Mouse (Mus musculus) liver, embryonic 16.5 days (tissue): ENCODE data around the gene Dock7. TPM values are rescaled to one million over a fixed set of nuclear protein-coding genes. Genes with fewer than 3 reads are reported as not detected.
A peak's percentile ranks its signal among the peaks of the same experiment; 100 is the strongest.

Source experiments
- ATAC-seq: fragments of 200-750 bp; cut with Nextera tagmentation; 2 replicates; pipeline ENCODE4 v1.8.0; 2017; ENCODE audit warnings: low read depth, mild to moderate bottlenecking, moderate number of reproducible peaks, moderate library complexity
- H3K27ac ChIP-seq: fragments of 300-500 bp; sonication (generic); 2 replicates; pipeline ENCODE4 v1.5.1; 2014; ENCODE audit warnings: mild to moderate bottlenecking, low read length
- H3K27me3 ChIP-seq: fragments of 300-500 bp; sonication (generic); 2 replicates; pipeline ENCODE4 v1.6.1; 2014; ENCODE audit warnings: low read depth, low read length, mixed read lengths; ENCODE audit not compliant: control insufficient read depth, insufficient read depth
- H3K36me3 ChIP-seq: fragments of 300-500 bp; sonication (generic); 2 replicates; pipeline ENCODE4 v1.6.1; 2014; ENCODE audit warnings: mild to moderate bottlenecking; ENCODE audit not compliant: control insufficient read depth, insufficient read depth
- H3K4me1 ChIP-seq: fragments of 300-500 bp; sonication (generic); 2 replicates; pipeline ENCODE4 v1.6.1; 2014; ENCODE audit warnings: low read depth, low read length, mixed read lengths; ENCODE audit not compliant: control insufficient read depth
- H3K4me2 ChIP-seq: fragments of 300-500 bp; sonication (generic); 2 replicates; pipeline ENCODE4 v1.6.1; 2014; ENCODE audit warnings: low read depth, low read length, mixed read lengths
- H3K4me3 ChIP-seq: fragments of 300-500 bp; sonication (generic); 2 replicates; pipeline ENCODE4 v1.5.1; 2014; ENCODE audit warnings: low read depth, mild to moderate bottlenecking, low read length
- H3K9ac ChIP-seq: fragments of 300-500 bp; sonication (generic); 2 replicates; pipeline ENCODE4 v1.6.1; 2014; ENCODE audit warnings: low read depth, low read length
- H3K9me3 ChIP-seq: fragments of 300-500 bp; sonication (generic); replicated peaks from 2 replicates; pipeline ENCODE4 v1.6.1; 2016; ENCODE audit warnings: low read length; ENCODE audit not compliant: control insufficient read depth
- WGBS: fragments of 180-500 bp; shearing (Covaris S2); extraction: QIAGEN DNeasy Blood & Tissue Kit; methylation state at CpG from one replicate; pipeline ENCODE4 v1.1.7; 2014; ENCODE audit not compliant: insufficient replicate concordance; 5-methylcytosine and 5-hydroxymethylcytosine counted together
- polyA plus RNA-seq: library from polyadenylated mRNA; unstranded; fragments of >200 nt; fragmentation: Nextera tagmentation; extraction: Ambion mirVana; gene quantifications from 2 replicates; pipeline ENCODE4 v1.2.1, GENCODE M21; 2015

Gene Dock7
- polyA plus RNA-seq, 1 experiment from 2014 or later: 8.0 TPM

- H3K27ac ChIP-seq: no peak overlapping the region
- ATAC-seq: no peak
- no peaks in the 10 kb centered on the region for H3K9me3 ChIP-seq
- H3K27me3 ChIP-seq: peaks cover 3% of the 10 kb centered on the region
- no peak overlapping the region for H3K4me3 ChIP-seq
- no peaks in the 10 kb centered on the region; the same call in 1 of the 2 replicates for H3K4me1 ChIP-seq
- WGBS: 32% methylated on average over 11 of the region's 11 CpGs
- H3K36me3 ChIP-seq: no peaks in the 10 kb centered on the region
- H3K4me2 ChIP-seq: no peak overlapping the region
- H3K9ac ChIP-seq: no peak overlapping the region
Measured at GRCm38 (mm10) chr4:99156641-99157307, 36.1 kb upstream of the Dock7 start.

- H3K9ac ChIP-seq: no peak overlapping the region
- no peaks in the 10 kb centered on the region for H3K27me3 ChIP-seq
- 17% methylated on average over 4 of the region's 4 CpGs for WGBS
- H3K9me3 ChIP-seq: no peaks in the 10 kb centered on the region
- no peak overlapping the region for H3K4me2 ChIP-seq
- no peak for ATAC-seq
- H3K36me3 ChIP-seq: no peaks in the 10 kb centered on the region
- no peak overlapping the region for H3K4me3 ChIP-seq
- H3K4me1 ChIP-seq: no peaks in the 10 kb centered on the region; the same call in 1 of the 2 replicates
- H3K27ac ChIP-seq: no peak overlapping the region
Measured at GRCm38 (mm10) chr4:99151885-99152558, 31.3 kb upstream of the Dock7 start.

GRCm38 (mm10) chr4:99151434-99151833 is 30.7 kb upstream of the Dock7 start:
- 61% methylated on average over 4 of the region's 4 CpGs for WGBS
- ATAC-seq: no peak
- Histone ChIP-seq H3K36me3 (no peaks in the 10 kb centered on the region), H3K9me3 (no peaks in the 10 kb centered on the region), H3K27ac (no peak overlapping the region), H3K9ac (no peak overlapping the region), H3K27me3 (no peaks in the 10 kb centered on the region), H3K4me3 (no peak overlapping the region), H3K4me1 (no peaks in the 10 kb centered on the region), H3K4me2 (no peak overlapping the region)

- Histone ChIP-seq H3K9me3 (no peaks in the 10 kb centered on the region), H3K27me3 (no peaks in the 10 kb centered on the region), H3K4me3 (no peak overlapping the region), H3K9ac (no peak overlapping the region), H3K4me1 (no peaks in the 10 kb centered on the region), H3K36me3 (no peaks in the 10 kb centered on the region), H3K27ac (no peak overlapping the region), H3K4me2 (no peak overlapping the region)
- WGBS: 70% methylated on average over 7 of the region's 7 CpGs
- no peak for ATAC-seq
Measured at GRCm38 (mm10) chr4:99143323-99143722, 22.6 kb upstream of the Dock7 start.

- ATAC-seq: no peak
- H3K4me3 ChIP-seq: no peak overlapping the region
- 54% methylated on average over 3 of the region's 3 CpGs for WGBS
- H3K36me3 ChIP-seq: no peaks in the 10 kb centered on the region
- no peaks in the 10 kb centered on the region for H3K9me3 ChIP-seq
- no peak overlapping the region for H3K9ac ChIP-seq
- no peak overlapping the region for H3K4me2 ChIP-seq
- H3K27ac ChIP-seq: no peak overlapping the region
- no peaks in the 10 kb centered on the region for H3K27me3 ChIP-seq
- H3K4me1 ChIP-seq: no peaks in the 10 kb centered on the region
Measured at GRCm38 (mm10) chr4:99141578-99141977, 20.9 kb upstream of the Dock7 start.

- WGBS: 68% methylated on average over 1 of the region's 1 CpGs
- H3K27me3 ChIP-seq: no peaks in the 10 kb centered on the region
- no peak overlapping the region for H3K27ac ChIP-seq
- no peak overlapping the region for H3K9ac ChIP-seq
- no peak for ATAC-seq
- no peak overlapping the region for H3K4me2 ChIP-seq
- H3K4me3 ChIP-seq: no peak overlapping the region
- H3K36me3 ChIP-seq: no peaks in the 10 kb centered on the region
- no peaks in the 10 kb centered on the region for H3K4me1 ChIP-seq
- no peaks in the 10 kb centered on the region for H3K9me3 ChIP-seq
Measured at GRCm38 (mm10) chr4:99141171-99141570, 20.5 kb upstream of the Dock7 start.

- Histone ChIP-seq H3K36me3 (no peaks in the 10 kb centered on the region), H3K27ac (no peak overlapping the region), H3K4me1 (no peaks in the 10 kb centered on the region), H3K9ac (no peak overlapping the region), H3K27me3 (no peaks in the 10 kb centered on the region), H3K4me3 (no peak overlapping the region), H3K4me2 (no peak overlapping the region), H3K9me3 (no peaks in the 10 kb centered on the region)
- 40% methylated on average over 8 of the region's 8 CpGs for WGBS
- ATAC-seq: peak; percentile 21; the same call in 1 of the 2 replicates
Measured at GRCm38 (mm10) chr4:99137986-99138641, 17.4 kb upstream of the Dock7 start.

GRCm38 (mm10) chr4:99134522-99134921 is 13.8 kb upstream of the Dock7 start:
- Histone ChIP-seq H3K9ac (no peak overlapping the region), H3K36me3 (no peaks in the 10 kb centered on the region), H3K4me3 (no peak overlapping the region), H3K4me1 (no peaks in the 10 kb centered on the region), H3K9me3 (no peaks in the 10 kb centered on the region), H3K27me3 (no peaks in the 10 kb centered on the region), H3K4me2 (no peak overlapping the region), H3K27ac (no peak overlapping the region)
- 58% methylated on average over 3 of the region's 3 CpGs for WGBS
- no peak for ATAC-seq

GRCm38 (mm10) chr4:99133326-99133725 is 12.6 kb upstream of the Dock7 start:
- Histone ChIP-seq H3K36me3 (no peaks in the 10 kb centered on the region), H3K4me2 (no peak overlapping the region), H3K27me3 (no peaks in the 10 kb centered on the region), H3K4me1 (no peaks in the 10 kb centered on the region), H3K27ac (no peak overlapping the region), H3K4me3 (no peak overlapping the region), H3K9me3 (no peaks in the 10 kb centered on the region), H3K9ac (no peak overlapping the region)
- WGBS: 76% methylated on average over 8 of the region's 8 CpGs
- ATAC-seq: no peak
